Mouse (Mus musculus): ENCODE data around the gene Kremen1. TPM values are rescaled to one million over a fixed set of nuclear protein-coding genes. Genes with fewer than 3 reads are reported as not detected.

The Kremen1 gene
- total RNA-seq, 2 experiments from 2014 or later = 1.3 to 1.4 TPM

DNA sequence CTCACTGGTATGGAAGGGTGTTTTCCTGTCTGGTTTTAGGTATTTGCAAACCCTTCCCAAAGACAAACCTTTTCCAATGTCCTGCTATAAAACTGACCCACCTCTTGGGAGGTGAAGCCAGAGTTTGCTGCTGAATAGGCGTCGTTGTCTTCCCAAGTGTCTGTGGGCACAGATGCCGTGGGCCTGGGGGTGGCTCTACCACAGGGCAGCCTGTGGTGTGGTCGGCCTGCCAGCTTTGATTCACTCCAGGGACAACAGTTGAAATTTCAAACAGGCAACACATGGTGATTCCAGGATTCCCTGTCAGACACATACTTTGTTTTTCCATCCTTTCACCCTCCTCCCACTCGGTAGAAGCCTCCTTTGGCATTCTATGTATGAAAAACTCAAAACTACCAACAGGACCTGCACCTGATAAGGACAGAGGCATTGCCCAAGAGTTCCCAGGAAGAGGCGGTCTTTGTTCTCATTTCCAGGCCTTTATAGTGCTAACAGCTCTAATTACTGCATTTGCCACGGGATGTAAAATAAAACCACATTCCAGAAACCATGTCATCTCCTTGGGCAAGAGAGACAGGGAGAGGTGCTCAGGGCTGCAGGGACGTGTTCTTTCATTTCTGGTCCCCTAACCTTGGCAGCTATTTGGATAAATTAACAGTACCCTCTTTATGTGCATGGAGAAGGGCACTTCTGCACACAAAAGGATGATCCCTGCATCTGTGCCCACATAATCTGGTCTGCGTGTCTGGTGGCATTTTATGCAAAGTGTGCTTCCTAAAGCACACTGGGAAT lies 10.1 kb upstream of the Kremen1 start:
- no peak for ATAC-seq (replicated peaks; ENCODE audit: low FRiP score, poor library complexity, severe bottlenecking)

DNA sequence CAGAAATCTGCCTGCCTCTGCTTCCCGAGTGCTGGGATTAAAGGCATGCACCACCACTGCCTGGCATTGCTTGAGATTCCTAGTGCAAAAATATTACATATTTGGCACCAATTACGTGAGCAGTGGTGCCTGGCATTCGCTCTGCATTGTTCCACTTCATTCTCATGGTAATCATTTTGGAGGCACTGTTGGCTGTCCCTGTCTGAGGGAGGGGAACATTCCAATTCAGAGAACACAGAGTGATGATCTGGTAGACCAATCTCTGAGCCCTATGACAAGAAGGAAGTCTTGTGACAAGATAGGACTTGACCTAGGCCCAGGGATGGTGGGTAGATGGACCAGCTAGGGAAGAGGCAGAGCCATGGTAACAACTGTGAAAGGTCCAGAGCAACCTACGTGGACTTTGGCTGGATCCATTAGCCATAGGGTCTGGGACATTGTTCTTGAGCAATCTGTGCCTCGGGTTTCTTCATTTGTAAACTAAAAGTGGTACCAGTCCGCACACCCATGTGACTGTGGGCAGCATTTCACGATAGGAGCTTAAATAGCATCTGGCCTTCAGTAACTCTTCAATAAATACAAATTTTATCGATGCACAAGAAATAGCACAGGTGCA lies 8.6 kb upstream of the Kremen1 start:
- ATAC-seq (replicated peaks; ENCODE audit: low FRiP score, poor library complexity, severe bottlenecking) = no peak

- no peak for ATAC-seq (replicated peaks; ENCODE audit: low FRiP score, poor library complexity, severe bottlenecking)
Measured at GRCm38 (mm10) chr11:5265764-5266163, 4.4 kb upstream of the Kremen1 start.

DNA sequence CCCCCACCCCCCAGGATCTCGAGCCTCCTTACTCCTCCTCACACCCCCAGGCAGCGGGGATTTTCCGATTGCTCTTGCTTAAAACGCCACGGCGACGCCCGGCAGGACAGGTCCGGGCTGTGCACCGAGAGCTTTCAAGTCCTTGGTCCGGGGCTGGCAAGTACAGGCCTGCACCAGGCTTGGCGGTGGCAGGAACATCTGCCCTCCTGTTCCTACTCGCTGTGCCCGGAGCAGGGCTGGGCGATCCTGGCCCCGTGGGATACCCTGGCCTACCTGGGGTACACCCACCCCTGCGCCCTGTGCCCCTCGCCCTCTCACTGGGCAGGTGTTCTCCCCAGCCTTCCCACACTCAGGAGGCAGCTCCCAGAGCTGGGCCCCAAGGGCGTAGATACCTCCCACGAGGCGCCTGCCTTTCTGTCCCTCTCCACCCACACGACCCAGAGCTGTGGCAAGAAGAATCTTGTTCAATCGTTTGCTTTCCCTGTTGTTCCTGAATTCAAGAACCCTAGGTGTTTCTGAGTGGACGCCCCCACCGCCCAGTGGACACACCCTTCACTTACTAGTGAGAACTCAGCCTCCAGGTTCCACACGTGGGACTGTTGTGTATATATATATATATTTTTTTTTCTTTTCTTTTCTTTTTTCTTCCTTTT lies 1.8 kb upstream of the Kremen1 start:
- ATAC-seq (replicated peaks; ENCODE audit: low FRiP score, poor library complexity, severe bottlenecking) = no peak

DNA sequence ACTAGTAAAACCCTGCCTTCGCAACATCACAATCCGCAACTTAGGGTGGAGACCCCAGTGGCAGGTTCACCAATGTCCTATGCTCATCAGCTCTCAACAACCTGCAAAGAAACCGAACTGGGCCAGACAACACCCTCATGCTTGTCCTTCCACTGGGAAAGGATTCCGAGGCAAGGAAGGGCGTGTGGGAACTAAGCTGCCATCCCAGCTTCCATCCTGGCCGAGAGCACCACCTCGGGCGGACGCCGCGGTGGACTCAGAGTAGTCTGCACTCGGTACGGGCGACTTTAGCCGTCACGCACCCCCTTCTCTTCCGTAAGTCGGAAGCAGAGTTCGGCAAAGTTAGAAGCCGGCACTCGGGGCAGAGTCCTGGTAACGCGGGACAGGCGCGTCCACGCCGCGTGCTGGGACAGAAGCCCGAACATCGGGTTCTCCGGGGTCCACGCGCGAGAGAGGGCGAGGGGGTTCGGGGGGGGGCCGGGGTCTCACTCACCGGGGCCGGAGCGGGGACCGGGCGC lies 357 bp downstream of the Kremen1 start:
- ATAC-seq (replicated peaks; ENCODE audit: low FRiP score, poor library complexity, severe bottlenecking) = no peak

DNA sequence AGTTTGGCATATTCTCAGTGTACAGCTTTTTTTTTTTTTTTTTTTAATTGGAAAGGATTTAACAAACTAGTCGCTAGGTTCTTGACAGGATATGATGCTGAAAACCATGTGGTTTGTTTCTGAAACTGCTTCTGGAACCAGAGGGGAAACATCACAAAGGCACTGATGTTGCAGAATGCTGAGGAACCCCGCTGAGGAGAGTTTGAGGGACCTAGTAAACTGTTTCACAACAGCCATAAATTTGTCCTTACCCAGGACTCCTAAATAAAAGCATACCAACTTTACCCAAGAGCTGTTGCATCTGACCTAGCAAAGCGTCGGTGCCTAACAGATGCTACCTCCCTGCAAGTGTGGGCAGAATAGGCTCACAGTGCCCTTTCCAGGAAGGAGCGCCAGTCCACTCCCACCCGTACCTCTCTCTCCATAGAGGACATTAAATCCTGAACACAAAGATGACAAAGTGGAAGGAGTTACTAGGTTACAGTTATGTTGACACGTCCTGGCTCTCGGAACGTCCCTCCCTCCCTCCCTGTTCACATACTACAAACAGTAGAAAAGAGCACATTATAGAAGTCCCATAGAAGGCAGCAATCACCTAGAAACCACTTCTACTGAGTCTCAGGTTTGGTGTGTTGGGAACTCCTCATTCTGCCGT lies 1.3 kb downstream of the Kremen1 start:
- ATAC-seq (replicated peaks; ENCODE audit: low FRiP score, poor library complexity, severe bottlenecking) = no peak

DNA sequence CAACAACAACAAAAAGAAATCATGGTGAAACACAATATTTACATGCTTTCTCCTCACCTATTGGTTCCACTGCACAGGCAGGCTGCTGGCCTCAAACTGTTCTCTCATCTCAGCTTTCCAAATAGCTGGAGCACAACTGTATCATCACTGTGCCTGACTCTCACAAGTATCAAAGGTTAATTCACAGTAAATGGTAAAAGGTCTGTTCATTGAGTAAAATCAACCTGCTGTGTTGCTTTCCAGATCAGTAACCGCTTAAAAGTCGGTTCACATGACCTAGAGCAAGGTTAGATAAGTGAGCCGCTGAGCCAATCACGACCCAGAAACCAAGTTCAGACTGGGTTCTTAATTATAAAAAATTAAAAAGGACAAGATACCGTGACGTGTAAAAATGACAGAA lies 3.3 kb downstream of the Kremen1 start:
- ATAC-seq (replicated peaks; ENCODE audit: low FRiP score, poor library complexity, severe bottlenecking) = no peak

DNA sequence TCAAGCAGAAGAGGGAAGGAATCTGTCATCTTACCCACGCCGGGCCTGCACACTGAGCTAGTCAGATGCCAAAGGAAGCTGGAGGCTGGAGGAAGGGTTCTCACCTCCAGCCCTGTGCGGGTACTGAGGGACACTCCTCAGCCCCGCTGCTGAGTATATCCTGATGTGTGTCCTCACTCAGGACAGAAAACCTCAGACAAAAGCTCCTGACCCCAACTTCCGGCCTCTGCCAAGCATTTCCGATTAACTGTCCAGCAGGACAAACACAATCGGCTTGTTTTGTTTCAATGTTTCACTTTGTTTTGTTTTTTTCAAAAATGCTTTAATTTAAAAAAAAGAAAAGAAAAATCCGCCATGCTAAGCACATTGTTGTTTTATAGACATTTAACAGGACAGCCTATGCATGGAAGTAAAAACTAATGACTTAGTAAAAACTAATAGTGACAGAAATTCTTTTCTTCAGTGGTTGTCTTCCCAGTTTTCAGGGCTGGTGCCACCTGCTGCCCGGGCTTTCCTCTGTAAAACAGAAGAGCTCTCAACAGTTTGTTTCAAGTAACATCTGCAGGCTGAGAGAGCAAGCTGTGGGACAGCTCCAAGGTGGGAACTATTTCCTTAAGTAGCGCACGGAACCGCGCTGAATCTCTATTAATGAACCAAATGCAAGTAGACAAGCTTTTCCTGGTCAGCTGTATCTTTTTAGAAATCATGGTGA lies 4.1 kb downstream of the Kremen1 start:
- no peak for ATAC-seq (replicated peaks; ENCODE audit: low FRiP score, poor library complexity, severe bottlenecking)

DNA sequence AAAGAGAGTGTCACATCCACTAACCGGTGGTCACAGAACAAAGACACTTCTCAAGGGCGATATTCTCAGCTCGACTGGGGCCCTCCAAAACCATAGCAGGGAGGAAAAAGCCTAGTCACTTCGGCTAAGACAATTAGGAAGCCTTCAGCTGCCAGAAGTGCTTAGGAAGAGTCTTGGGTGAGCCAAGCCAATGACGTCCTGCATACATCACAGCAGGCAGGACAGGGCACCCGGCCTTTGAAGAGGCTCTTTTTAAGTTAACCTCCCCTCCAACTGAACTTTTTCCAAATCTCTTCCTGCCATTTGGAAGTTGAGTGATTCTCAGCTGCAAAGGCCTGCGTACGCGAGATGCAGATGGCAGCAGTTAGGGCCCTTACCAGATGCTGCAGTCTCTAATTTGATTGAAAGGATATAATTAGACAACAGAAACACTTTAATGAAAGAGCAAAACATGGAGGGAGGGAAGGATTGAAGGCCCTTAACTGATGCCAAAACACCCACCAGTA lies 5.8 kb downstream of the Kremen1 start:
- ATAC-seq (replicated peaks; ENCODE audit: low FRiP score, poor library complexity, severe bottlenecking) = no peak

DNA sequence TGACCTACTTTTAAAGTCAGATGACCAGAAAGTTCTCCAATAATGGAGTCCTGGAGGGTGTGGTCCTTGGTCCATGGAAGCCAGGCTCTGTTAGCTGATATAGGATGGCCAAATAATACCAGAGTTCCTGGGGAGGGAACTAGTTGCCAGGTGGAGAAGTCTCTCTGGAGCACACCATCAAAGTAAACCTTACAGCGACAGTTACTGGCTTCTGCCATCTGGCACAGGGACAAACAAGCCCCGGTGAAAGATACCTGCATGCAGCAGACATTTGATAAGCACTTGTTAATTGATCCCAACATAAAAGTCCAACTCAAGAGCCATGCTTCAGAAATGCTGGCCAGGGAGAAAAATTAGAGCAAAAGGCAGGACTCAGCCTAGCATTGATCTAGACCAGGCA lies 7.3 kb downstream of the Kremen1 start:
- no peak for ATAC-seq (replicated peaks; ENCODE audit: low FRiP score, poor library complexity, severe bottlenecking)

DNA sequence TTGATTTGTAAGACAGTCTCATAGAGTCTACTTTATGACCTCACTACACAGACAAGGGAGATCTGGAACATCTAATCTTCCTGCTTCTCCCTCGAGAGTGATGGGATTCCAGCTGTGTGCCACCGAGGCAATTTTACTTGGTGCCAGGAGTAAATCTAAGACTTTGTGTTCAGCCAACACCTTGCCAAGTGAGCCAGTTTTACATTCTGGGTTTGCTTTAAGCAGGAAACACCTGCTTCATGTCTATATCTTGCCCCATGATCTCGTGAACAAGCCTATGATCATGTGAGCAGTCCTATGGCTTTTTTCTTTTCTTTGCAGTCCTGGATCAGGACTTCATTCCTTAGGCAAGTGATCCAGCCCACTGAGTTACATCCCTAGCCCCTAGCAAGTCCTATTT lies 7.8 kb downstream of the Kremen1 start:
- ATAC-seq (replicated peaks; ENCODE audit: low FRiP score, poor library complexity, severe bottlenecking) = no peak

- no peak for ATAC-seq (replicated peaks; ENCODE audit: low FRiP score, poor library complexity, severe bottlenecking)
Measured at GRCm38 (mm10) chr11:5252727-5253126, 8.6 kb downstream of the Kremen1 start.

DNA sequence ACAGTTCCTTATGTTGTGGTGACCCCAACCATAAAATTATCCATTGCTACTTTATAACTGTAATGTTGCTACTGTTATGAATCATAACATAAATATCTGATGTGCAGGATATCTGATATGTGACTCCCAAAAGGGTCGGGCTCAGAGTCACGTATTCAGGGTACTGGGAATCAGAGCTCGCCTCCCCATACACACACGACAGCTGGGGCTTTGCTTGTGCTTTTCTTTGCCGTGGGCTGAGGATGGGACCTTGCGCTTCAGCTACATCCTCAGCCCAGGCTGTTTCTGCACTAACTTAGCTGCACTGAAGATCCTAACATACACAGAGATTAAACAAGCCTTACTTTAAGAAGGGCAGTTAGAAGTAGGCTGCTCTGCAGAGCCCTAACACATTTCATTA lies 10.2 kb downstream of the Kremen1 start:
- no peak for ATAC-seq (replicated peaks; ENCODE audit: low FRiP score, poor library complexity, severe bottlenecking)

- ATAC-seq (replicated peaks; ENCODE audit: low FRiP score, poor library complexity, severe bottlenecking) = no peak
Measured at GRCm38 (mm10) chr11:5248200-5248599, 13.2 kb downstream of the Kremen1 start.

DNA sequence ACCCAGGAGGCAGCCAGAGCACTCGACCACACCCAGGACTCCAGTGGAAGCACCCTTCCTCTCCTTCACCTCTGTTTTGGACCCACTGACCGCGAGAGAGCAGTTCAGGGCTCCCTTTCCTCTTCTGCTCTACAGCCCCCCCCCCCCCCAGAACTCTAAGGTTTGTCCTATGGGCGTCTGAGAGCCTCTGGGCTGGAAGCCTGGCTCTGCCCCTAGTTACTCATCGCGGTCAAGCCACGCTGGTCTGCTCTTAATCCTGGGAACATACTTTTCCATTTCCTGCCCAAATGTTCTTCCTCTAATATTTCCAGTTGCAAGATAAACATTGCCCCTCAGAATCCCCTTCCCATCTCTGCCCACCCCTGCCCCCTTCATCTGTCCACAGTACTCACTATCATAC lies 15.9 kb downstream of the Kremen1 start:
- no peak for ATAC-seq (replicated peaks; ENCODE audit: low FRiP score, poor library complexity, severe bottlenecking)

- ATAC-seq (replicated peaks; ENCODE audit: low FRiP score, poor library complexity, severe bottlenecking) = no peak
Measured at GRCm38 (mm10) chr11:5244749-5245130, 16.6 kb downstream of the Kremen1 start.

DNA sequence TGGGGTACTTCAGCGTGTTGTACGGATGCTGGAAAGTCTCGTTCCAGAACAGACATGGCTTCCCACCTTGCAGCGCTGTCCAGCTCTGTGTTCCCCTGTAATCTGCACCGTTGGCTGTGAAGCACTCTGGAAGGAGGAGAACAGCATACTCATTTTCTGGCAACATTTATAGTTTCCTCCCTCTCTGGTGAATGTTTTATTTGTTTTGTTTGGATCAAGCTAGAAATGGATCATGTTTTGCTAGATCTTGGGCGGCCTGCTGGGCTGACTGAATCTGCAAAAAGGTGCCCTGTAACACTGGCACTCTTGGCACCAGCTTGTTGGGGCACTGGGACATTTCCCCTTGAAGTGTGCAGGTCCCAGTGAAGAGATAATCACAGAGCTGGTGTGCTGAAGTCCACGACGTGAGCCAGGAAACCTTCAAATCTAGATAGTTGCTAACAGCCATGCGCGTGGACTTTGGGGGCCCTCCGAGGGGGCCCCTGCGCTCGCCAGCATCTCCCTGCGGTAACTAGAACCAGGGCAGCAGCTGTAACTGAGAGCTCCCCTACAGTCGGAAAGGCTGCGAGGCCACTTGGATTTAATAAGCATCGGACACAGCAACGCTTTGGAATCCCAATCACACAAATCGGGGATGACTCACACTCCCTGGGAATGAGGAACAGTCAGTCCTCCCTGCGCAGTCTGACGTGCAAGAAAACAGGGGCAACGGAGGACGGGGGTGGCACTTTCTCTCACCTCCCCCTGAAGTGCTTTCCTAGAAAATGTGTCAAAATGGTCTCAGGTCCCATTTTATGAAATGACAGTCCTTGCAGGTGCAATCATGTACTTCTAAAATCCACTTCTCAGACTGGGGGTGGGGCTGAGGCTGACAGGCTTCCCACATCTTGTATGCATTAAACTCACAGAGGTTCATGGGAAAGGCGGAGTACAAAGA lies 17.3 kb downstream of the Kremen1 start:
- no peak for ATAC-seq (replicated peaks; ENCODE audit: low FRiP score, poor library complexity, severe bottlenecking)

DNA sequence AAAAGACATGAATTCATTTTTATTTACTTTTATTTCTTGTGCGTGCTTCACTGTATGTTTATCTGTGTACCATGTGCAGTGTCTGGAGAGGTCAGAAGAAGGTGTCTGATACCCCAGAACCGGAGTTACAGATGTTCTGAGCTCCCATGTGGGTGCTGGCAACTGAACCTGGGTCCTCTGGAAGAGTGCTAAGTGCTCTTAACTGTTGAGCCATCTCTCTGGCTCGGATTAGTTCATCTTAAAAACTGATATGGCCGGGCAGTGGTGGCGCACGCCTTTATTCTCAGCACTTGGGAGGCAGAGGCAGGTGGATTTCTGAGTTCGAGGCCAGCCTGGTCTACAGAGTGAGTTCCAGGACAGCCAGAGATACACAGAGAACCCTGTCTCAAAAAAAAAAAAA lies 18.1 kb downstream of the Kremen1 start:
- ATAC-seq (replicated peaks; ENCODE audit: low FRiP score, poor library complexity, severe bottlenecking) = no peak

GRCm38 (mm10) chr11:5242158-5242557 lies 19.2 kb downstream of the Kremen1 start:
- ATAC-seq (replicated peaks; ENCODE audit: low FRiP score, poor library complexity, severe bottlenecking) = no peak
